Mouse (Mus musculus) cerebellum, adult 2 months (tissue): ENCODE measurements around the gene Lrp8. TPM values are rescaled to one million over a fixed set of nuclear protein-coding genes. Genes with fewer than 3 reads are reported as not detected.

ENCODE experiments used
- DNase-seq, 2 experiments: peaks; one replicate each; pipeline ENCODE4 v3.0.0; 2021
- H3K27ac ChIP-seq: fragments of 200-500 bp; 2 replicates; pipeline ENCODE4 v1.5.1; 2012; ENCODE audit warnings: low read length, control low read depth, inconsistent platforms; ENCODE audit not compliant: insufficient read depth
- H3K27me3 ChIP-seq: fragments of 200-500 bp; 2 replicates; pipeline ENCODE4 v1.6.1; 2012; ENCODE audit warnings: inconsistent platforms, mild to moderate bottlenecking, low read length, moderate library complexity; ENCODE audit not compliant: control insufficient read depth, insufficient read depth
- H3K4me1 ChIP-seq: fragments of 200-500 bp; 2 replicates; pipeline ENCODE4 v1.6.1; 2011; ENCODE audit warnings: low read length; ENCODE audit not compliant: control insufficient read depth, insufficient read depth
- H3K4me3 ChIP-seq: fragments of 200-500 bp; replicated peaks from 2 replicates; pipeline ENCODE3; 2011; ENCODE audit warnings: mild to moderate bottlenecking, low read depth, low read length, control low read depth; ENCODE audit not compliant: insufficient read depth
- CTCF ChIP-seq: fragments of 200-500 bp; IDR thresholded peaks from 2 replicates; pipeline ENCODE4 v1.5.1; 2011; ENCODE audit warnings: low read depth, mild to moderate bottlenecking, control low read depth, low read length, moderate library complexity, borderline replicate concordance; ENCODE audit not compliant: insufficient read depth
- POLR2A ChIP-seq: fragments of 200-500 bp; IDR thresholded peaks from 2 replicates; pipeline ENCODE4 v1.6.1; 2011; ENCODE audit warnings: low read length, control low read depth, borderline replicate concordance; ENCODE audit not compliant: insufficient read depth
- WGBS: fragments of 180-500 bp; shearing (Covaris S2); methylation state at CpG from one replicate; pipeline ENCODE4 v1.1.7; 2018; 5-methylcytosine and 5-hydroxymethylcytosine counted together
- polyA plus RNA-seq: library from polyadenylated mRNA; depleted of rRNA; stranded (reverse); fragments of >200 nt; gene quantifications from 2 replicates; pipeline ENCODE4 v1.2.3, GENCODE M21; 2012; rRNA removed

The Lrp8 gene
- polyA plus RNA-seq, 1 experiment: 55.4 TPM

GRCm38 (mm10) chr4:107920336-107920735 lies 118.3 kb downstream of the Lrp8 start:
- WGBS: 93% methylated on average over 2 of the region's 2 CpGs
- Histone ChIP-seq H3K27ac (no peak overlapping the region), H3K27me3 (no peaks in the 10 kb centered on the region), H3K4me1 (no peaks in the 10 kb centered on the region), H3K4me3 (no peak overlapping the region)
- DNase-seq: no peak
- TF ChIP-seq CTCF (no peak), POLR2A (no peak)

GRCm38 (mm10) chr4:107921152-107921695 lies 119.2 kb downstream of the Lrp8 start:
- WGBS: 76% methylated on average over 8 of the region's 8 CpGs
- DNase-seq: no peak
- Histone ChIP-seq H3K4me1 (no peaks in the 10 kb centered on the region), H3K4me3 (no peak overlapping the region), H3K27me3 (no peaks in the 10 kb centered on the region), H3K27ac (no peak overlapping the region)
- TF ChIP-seq CTCF: no peak
- no peak for TF ChIP-seq POLR2A

DNA sequence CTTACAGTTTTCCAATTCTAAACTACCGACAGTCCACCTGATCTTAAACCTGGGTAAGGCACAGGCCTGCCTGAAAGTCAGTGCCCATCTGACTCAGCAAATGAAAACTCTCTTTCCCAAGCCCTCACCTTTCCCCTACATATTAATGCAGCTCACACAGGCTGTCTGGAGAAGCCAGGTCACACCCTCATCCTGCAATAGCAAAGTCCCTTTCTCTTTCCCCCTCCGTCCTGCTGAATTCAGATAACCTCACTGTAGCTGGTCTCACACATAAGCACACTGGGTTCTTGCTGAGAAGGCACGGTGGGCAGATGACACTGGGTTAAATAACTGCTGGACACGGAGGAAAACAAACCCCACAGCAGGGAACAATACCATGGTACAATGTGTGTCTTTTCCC lies 119.9 kb downstream of the Lrp8 start:
- H3K4me1 ChIP-seq: no peaks in the 10 kb centered on the region
- no peaks in the 10 kb centered on the region for H3K27me3 ChIP-seq
- TF ChIP-seq POLR2A (no peak), CTCF (no peak)
- WGBS: 50% methylated on average over 4 of the region's 4 CpGs
- no peak for DNase-seq
- H3K27ac ChIP-seq: no peak overlapping the region
- H3K4me3 ChIP-seq: no peak overlapping the region

DNA sequence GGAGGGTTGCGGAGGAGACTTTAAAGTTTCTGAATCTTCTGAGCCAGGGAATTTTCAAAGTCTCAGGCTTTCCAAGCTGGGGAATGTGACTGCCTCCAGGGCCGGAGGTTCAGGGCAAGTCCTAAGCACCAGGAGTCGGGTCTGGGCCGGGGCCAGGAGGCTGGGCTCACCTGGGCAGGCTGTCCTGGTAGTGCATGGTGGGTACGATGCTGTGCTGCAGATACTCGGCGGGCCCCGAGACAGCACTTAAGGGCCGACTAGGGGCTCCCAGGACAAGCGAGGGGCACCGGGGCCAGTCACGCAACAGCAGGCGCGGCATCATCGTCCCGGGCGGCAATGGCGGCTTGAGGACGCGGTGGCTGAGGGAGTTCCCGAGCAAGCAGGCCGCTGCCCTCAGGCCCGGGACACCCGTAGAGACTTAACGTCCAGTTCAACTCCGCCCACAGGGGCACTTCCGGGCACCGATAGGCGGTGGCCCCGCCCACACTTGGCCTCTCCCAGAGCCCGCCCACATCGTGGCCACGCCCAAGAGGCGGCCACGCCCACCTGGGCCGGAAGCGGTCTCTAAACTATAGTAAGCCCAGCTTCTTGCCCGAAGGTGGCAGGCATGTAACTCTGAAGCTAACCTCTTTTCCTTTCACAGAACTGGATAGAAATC lies 121.2 kb downstream of the Lrp8 start, which contains the start of gene Cpt2:
Cpt2 (minus strand) TSS at position 466 of the 658 bp plus-strand sequence.
- 2% methylated on average over 38 of the region's 38 CpGs for WGBS
- Histone ChIP-seq H3K4me1 (no peaks in the 10 kb centered on the region), H3K27me3 (no peaks in the 10 kb centered on the region), H3K4me3 (peak within 1 kb of the TSS; percentile 52), H3K27ac (no peak within 1 kb of the TSS)
- no peak for TF ChIP-seq CTCF
- TF ChIP-seq POLR2A: 0 out of 2 replicates have a peak, but pooled peaks have one; percentile 34
- DNase-seq: peak; percentile 82 to 84

DNA sequence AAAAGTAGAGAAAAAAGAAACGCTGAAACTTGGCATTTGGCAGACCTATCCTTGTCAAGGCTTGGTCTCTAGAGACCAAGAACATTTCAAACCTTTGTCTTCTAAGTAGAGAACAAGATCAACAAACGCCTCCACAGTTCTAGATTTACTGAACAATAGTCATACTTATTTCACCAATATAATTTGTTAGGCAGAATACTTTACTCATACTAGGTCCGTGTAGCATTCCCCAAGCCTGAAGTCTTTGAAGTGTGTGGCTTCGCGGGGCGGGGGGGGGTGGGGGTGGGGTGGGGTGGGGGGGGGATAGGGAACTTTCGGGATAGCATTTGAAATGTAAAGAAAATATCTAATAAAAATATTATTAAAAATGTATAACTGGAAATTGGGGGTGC lies 121.7 kb downstream of the Lrp8 start:
- Histone ChIP-seq H3K27me3 (no peaks in the 10 kb centered on the region), H3K4me3 (peak overlapping the region; percentile 52), H3K27ac (no peak overlapping the region), H3K4me1 (no peaks in the 10 kb centered on the region)
- 43% methylated on average over 7 of the region's 7 CpGs for WGBS
- no peak for DNase-seq
- TF ChIP-seq CTCF (no peak), POLR2A (no peak)

Other genes with a start within 250 kb of the Lrp8 start
- 0.47 and 0.51 TPM in 2 replicates for gene Dmrtb1, start 118.0 kb upstream of the Lrp8 start, polyA plus RNA-seq
- gene Magoh, start 77.5 kb downstream of the Lrp8 start, polyA plus RNA-seq: 58.7 and 64.4 TPM in 2 replicates
- gene 0610037L13Rik, start 87.6 kb downstream of the Lrp8 start, polyA plus RNA-seq: 129 and 137 TPM in 2 replicates
- 15.4 and 16.2 TPM in 2 replicates for gene Cpt2, start 121.3 kb downstream of the Lrp8 start, polyA plus RNA-seq
- gene Slc1a7, start 166.1 kb downstream of the Lrp8 start, polyA plus RNA-seq: 0.10 TPM in 1 of 2 replicates, not detected in the other